Mouse (Mus musculus) cerebellum, adult 11 months (tissue): ENCODE results near the gene Gal3st2.
A peak's percentile ranks its signal among the peaks of the same experiment; 100 is the strongest.
"Not testable (repeated sequence)": the region's sequence is repeated elsewhere in the genome, so short reads cannot be mapped to it uniquely, and the experiment has no call there.

Experiments
- DNase-seq: peaks from one replicate; pipeline ENCODE4 v3.0.0; 2022

Gal3st2 gene

GRCm38 (mm10) chr1:93861048-93861447 is at the start of gene Gal3st2:
Gal3st2 (plus strand) TSS chr1:93861306.
- not testable (repeated sequence) for DNase-seq

GRCm38 (mm10) chr1:93811495-93812039 is 49.5 kb upstream of the Gal3st2 start:
- DNase-seq, result no peak

GRCm38 (mm10) chr1:93817823-93818532 is 43.1 kb upstream of the Gal3st2 start:
- no peak for DNase-seq

- DNase-seq, result no peak
These were observed 42.4 kb upstream of the Gal3st2 start for GRCm38 (mm10) chr1:93818722-93819121.

- DNase-seq, result peak; percentile 11
These were observed 37.2 kb upstream of the Gal3st2 start for GRCm38 (mm10) chr1:93823796-93824495.

- DNase-seq, result no peak
These were observed 36.5 kb upstream of the Gal3st2 start, which contains the start of gene D2hgdh for GRCm38 (mm10) chr1:93824609-93825008. D2hgdh (plus strand) TSS chr1:93824909.

GRCm38 (mm10) chr1:93825105-93825674 is 35.9 kb upstream of the Gal3st2 start:
- DNase-seq, result peak; percentile 96

- peak; percentile 50 for DNase-seq
These were observed 35.2 kb upstream of the Gal3st2 start for GRCm38 (mm10) chr1:93825771-93826539.

- DNase-seq, result no peak
These were observed 34.6 kb upstream of the Gal3st2 start for GRCm38 (mm10) chr1:93826540-93826835.

- peak; percentile 1 for DNase-seq
These were observed 28.2 kb upstream of the Gal3st2 start for GRCm38 (mm10) chr1:93832754-93833360.

GRCm38 (mm10) chr1:93834671-93835150 is 26.4 kb upstream of the Gal3st2 start:
- DNase-seq, result no peak

- peak; percentile 5 for DNase-seq
These were observed 25.9 kb upstream of the Gal3st2 start for GRCm38 (mm10) chr1:93835211-93835610.

- no peak for DNase-seq
These were observed 25.1 kb upstream of the Gal3st2 start for GRCm38 (mm10) chr1:93835876-93836531.

- no peak for DNase-seq
These were observed 24.6 kb upstream of the Gal3st2 start for GRCm38 (mm10) chr1:93836532-93836913.

- DNase-seq, result no peak
These were observed 23.8 kb upstream of the Gal3st2 start for GRCm38 (mm10) chr1:93837335-93837734.

GRCm38 (mm10) chr1:93838569-93838968 is 22.5 kb upstream of the Gal3st2 start:
- DNase-seq, result not testable (repeated sequence)

- DNase-seq, result not testable (repeated sequence)
These were observed 15.2 kb upstream of the Gal3st2 start for GRCm38 (mm10) chr1:93845766-93846366.

GRCm38 (mm10) chr1:93855790-93856189 is 5.3 kb upstream of the Gal3st2 start:
- DNase-seq, result not testable (repeated sequence)

GRCm38 (mm10) chr1:93857370-93857769 is 3.7 kb upstream of the Gal3st2 start:
- no peak for DNase-seq

GRCm38 (mm10) chr1:93857991-93858390 is 3.1 kb upstream of the Gal3st2 start:
- no peak for DNase-seq

GRCm38 (mm10) chr1:93859619-93860018 is 1.5 kb upstream of the Gal3st2 start:
- no peak for DNase-seq
